Mouse (Mus musculus): ENCODE results near the gene Dpy19l1. TPM values are rescaled to one million over a fixed set of nuclear protein-coding genes. Genes with fewer than 3 reads are reported as not detected.

Dpy19l1 gene
- polyA plus RNA-seq, 1 experiment from 2014 or later = 4.6 TPM

DNA sequence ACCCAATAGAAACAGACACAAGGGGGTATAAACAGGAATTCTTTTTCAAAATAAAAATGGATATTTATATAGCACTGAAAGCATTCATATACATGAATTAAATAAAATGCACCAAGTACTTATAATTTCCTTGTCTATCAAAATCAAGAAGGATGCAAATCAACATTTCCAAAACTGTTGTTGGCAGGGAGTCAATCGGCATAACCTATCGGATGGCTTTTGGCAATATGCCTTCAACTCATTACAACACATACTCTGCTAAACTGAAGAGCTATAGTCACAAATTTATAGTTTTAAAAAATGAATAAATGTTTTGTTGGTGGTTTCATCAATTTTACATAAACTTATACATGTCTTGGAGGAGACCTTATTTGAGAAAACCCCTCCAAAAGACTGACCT, 25.7 kb downstream of the Dpy19l1 start:
- ATAC-seq = no peak
- H3K4me1 ChIP-seq (replicated peaks; ENCODE audit: control insufficient read depth, insufficient read depth, low read length) = no peaks in the 10 kb centered on the region
- no peaks in the 10 kb centered on the region for H3K9me3 ChIP-seq (ENCODE audit: control insufficient read depth)
- H3K9ac ChIP-seq (ENCODE audit: low read depth, low read length) = no peak overlapping the region
- no peaks in the 10 kb centered on the region for H3K36me3 ChIP-seq (ENCODE audit: control insufficient read depth, insufficient read depth)
- no peak overlapping the region for H3K4me3 ChIP-seq (ENCODE audit: low read depth, low read length)
- WGBS = 92% methylated on average over 2 of the region's 2 CpGs
- no peaks in the 10 kb centered on the region for H3K27me3 ChIP-seq (replicated peaks; ENCODE audit: control insufficient read depth, insufficient read depth, low read length)
- no peak overlapping the region for H3K27ac ChIP-seq (ENCODE audit: low read depth, low read length)
- no peak overlapping the region for H3K4me2 ChIP-seq (replicated peaks; ENCODE audit: low read depth)
- no peak for TF ChIP-seq CTCF (IDR thresholded peaks at IDR 0.05; ENCODE audit: low read depth)

- ATAC-seq = no peak
- TF ChIP-seq CTCF (IDR thresholded peaks at IDR 0.05; ENCODE audit: low read depth) = no peak
- Histone ChIP-seq H3K27me3 (replicated peaks; ENCODE audit: control insufficient read depth, insufficient read depth, low read length) (no peaks in the 10 kb centered on the region), H3K4me3 (ENCODE audit: low read depth, low read length) (no peak overlapping the region), H3K36me3 (ENCODE audit: control insufficient read depth, insufficient read depth) (no peaks in the 10 kb centered on the region), H3K4me1 (replicated peaks; ENCODE audit: control insufficient read depth, insufficient read depth, low read length) (no peaks in the 10 kb centered on the region), H3K4me2 (replicated peaks; ENCODE audit: low read depth) (no peak overlapping the region), H3K9me3 (ENCODE audit: control insufficient read depth) (no peaks in the 10 kb centered on the region), H3K27ac (ENCODE audit: low read depth, low read length) (no peak overlapping the region), H3K9ac (ENCODE audit: low read depth, low read length) (no peak overlapping the region)
- 81% methylated on average over 7 of the region's 7 CpGs for WGBS
Observed at GRCm38 (mm10) chr9:24473824-24474223, 29.1 kb downstream of the Dpy19l1 start.

DNA sequence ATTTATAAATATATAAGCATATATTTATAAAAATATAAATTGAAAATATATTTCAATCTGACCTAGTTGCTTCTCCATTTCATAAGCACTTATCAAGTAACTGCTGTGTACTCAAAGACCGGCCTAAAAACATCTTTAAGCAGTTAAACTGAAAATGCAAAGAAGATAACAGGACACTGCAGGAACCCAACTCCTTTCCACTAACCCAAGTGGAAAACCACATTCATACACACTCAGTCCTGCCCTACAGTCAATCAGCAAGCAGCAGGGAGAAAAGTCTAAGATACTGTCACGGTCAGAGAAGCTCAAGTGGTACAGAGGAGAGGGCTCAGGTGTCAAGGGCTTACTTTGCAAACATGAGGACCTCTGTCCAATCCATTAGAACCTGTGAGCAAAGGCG, 30.4 kb downstream of the Dpy19l1 start:
- ATAC-seq = no peak
- TF ChIP-seq CTCF (IDR thresholded peaks at IDR 0.05; ENCODE audit: low read depth) = no peak
- WGBS = 88% methylated on average over 3 of the region's 3 CpGs
- no peak overlapping the region for H3K27ac ChIP-seq (ENCODE audit: low read depth, low read length)
- no peak overlapping the region for H3K4me3 ChIP-seq (ENCODE audit: low read depth, low read length)
- H3K27me3 ChIP-seq (replicated peaks; ENCODE audit: control insufficient read depth, insufficient read depth, low read length) = no peaks in the 10 kb centered on the region
- no peak overlapping the region for H3K4me2 ChIP-seq (replicated peaks; ENCODE audit: low read depth)
- no peak overlapping the region for H3K9ac ChIP-seq (ENCODE audit: low read depth, low read length)
- H3K4me1 ChIP-seq (replicated peaks; ENCODE audit: control insufficient read depth, insufficient read depth, low read length) = no peaks in the 10 kb centered on the region
- H3K36me3 ChIP-seq (ENCODE audit: control insufficient read depth, insufficient read depth) = no peaks in the 10 kb centered on the region
- H3K9me3 ChIP-seq (ENCODE audit: control insufficient read depth) = no peaks in the 10 kb centered on the region

DNA sequence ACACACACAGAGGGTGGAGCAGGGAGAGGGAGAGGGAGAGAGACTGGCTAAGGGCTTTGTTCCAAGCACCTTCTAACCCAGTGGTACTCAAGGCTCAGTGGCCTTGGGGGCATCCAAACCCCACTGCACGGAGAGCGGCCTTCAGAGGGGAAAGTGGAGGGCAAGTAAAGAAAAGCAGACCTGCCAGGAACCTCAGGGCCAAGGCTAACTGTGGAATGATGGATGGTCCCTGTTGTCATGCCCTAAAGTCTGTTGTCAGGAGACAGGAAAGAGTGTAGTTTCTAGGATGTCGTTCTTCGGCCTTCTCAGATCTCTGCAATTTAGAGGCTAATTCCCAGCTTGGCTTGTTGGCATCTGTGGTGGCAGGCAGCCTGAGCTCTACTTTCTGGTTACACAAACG, 32.8 kb downstream of the Dpy19l1 start:
- 61% methylated on average over 5 of the region's 5 CpGs for WGBS
- H3K36me3 ChIP-seq (ENCODE audit: control insufficient read depth, insufficient read depth) = no peaks in the 10 kb centered on the region
- no peaks in the 10 kb centered on the region for H3K9me3 ChIP-seq (ENCODE audit: control insufficient read depth)
- no peak for ATAC-seq
- no peaks in the 10 kb centered on the region for H3K27me3 ChIP-seq (replicated peaks; ENCODE audit: control insufficient read depth, insufficient read depth, low read length)
- no peak for TF ChIP-seq CTCF (IDR thresholded peaks at IDR 0.05; ENCODE audit: low read depth)
- H3K27ac ChIP-seq (ENCODE audit: low read depth, low read length) = no peak overlapping the region
- no peak overlapping the region for H3K4me2 ChIP-seq (replicated peaks; ENCODE audit: low read depth)
- H3K9ac ChIP-seq (ENCODE audit: low read depth, low read length) = no peak overlapping the region
- H3K4me1 ChIP-seq (replicated peaks; ENCODE audit: control insufficient read depth, insufficient read depth, low read length) = no peaks in the 10 kb centered on the region
- H3K4me3 ChIP-seq (ENCODE audit: low read depth, low read length) = no peak overlapping the region

DNA sequence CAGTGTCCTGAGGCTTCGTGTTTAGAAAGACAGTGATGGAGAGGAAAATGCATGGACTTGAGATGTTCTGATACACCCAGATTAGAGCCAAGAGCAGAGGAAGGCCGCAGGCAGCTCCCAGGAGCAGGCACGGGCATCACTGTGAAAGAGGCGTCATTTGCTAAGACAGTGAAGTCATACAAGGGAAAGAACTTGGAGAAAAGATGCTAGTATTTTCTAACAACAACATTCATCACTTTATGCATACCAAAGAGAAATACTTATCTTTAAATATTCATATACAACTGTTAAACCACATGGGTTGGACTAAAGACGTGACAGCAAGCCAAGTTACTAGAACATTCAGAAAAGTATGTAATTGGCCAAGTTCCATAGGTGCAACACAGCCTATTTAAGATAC, 35.8 kb downstream of the Dpy19l1 start:
- Histone ChIP-seq H3K27me3 (replicated peaks; ENCODE audit: control insufficient read depth, insufficient read depth, low read length) (no peaks in the 10 kb centered on the region), H3K4me1 (replicated peaks; ENCODE audit: control insufficient read depth, insufficient read depth, low read length) (no peaks in the 10 kb centered on the region), H3K4me3 (ENCODE audit: low read depth, low read length) (no peak overlapping the region), H3K9me3 (ENCODE audit: control insufficient read depth) (no peaks in the 10 kb centered on the region), H3K9ac (ENCODE audit: low read depth, low read length) (no peak overlapping the region), H3K27ac (ENCODE audit: low read depth, low read length) (no peak overlapping the region), H3K4me2 (replicated peaks; ENCODE audit: low read depth) (no peak overlapping the region), H3K36me3 (ENCODE audit: control insufficient read depth, insufficient read depth) (no peaks in the 10 kb centered on the region)
- ATAC-seq = no peak
- TF ChIP-seq CTCF (IDR thresholded peaks at IDR 0.05; ENCODE audit: low read depth) = no peak
- 83% methylated on average over 5 of the region's 5 CpGs for WGBS

- H3K4me3 ChIP-seq (ENCODE audit: low read depth, low read length) = no peak overlapping the region
- WGBS = 100% methylated on average over 1 of the region's 1 CpGs
- ATAC-seq = no peak
Observed at GRCm38 (mm10) chr9:24466649-24467048, 36.3 kb downstream of the Dpy19l1 start.

GRCm38 (mm10) chr9:24461379-24461961, 41.5 kb downstream of the Dpy19l1 start:
- Histone ChIP-seq H3K36me3 (ENCODE audit: control insufficient read depth, insufficient read depth) (no peaks in the 10 kb centered on the region), H3K4me2 (replicated peaks; ENCODE audit: low read depth) (no peak overlapping the region), H3K4me3 (ENCODE audit: low read depth, low read length) (no peak overlapping the region), H3K27ac (ENCODE audit: low read depth, low read length) (no peak overlapping the region), H3K9me3 (ENCODE audit: control insufficient read depth) (no peaks in the 10 kb centered on the region), H3K9ac (ENCODE audit: low read depth, low read length) (no peak overlapping the region), H3K4me1 (replicated peaks; ENCODE audit: control insufficient read depth, insufficient read depth, low read length) (no peaks in the 10 kb centered on the region), H3K27me3 (replicated peaks; ENCODE audit: control insufficient read depth, insufficient read depth, low read length) (no peaks in the 10 kb centered on the region)
- TF ChIP-seq CTCF (IDR thresholded peaks at IDR 0.05; ENCODE audit: low read depth) = no peak
- WGBS = 83% methylated on average over 9 of the region's 9 CpGs
- ATAC-seq = no peak

More at GRCm38 (mm10) chr9:24466649-24467048, 36.3 kb downstream of the Dpy19l1 start:
- Histone ChIP-seq H3K4me1 (replicated peaks; ENCODE audit: control insufficient read depth, insufficient read depth, low read length) (no peaks in the 10 kb centered on the region), H3K4me2 (replicated peaks; ENCODE audit: low read depth) (no peak overlapping the region), H3K27me3 (replicated peaks; ENCODE audit: control insufficient read depth, insufficient read depth, low read length) (no peaks in the 10 kb centered on the region), H3K36me3 (ENCODE audit: control insufficient read depth, insufficient read depth) (no peaks in the 10 kb centered on the region), H3K27ac (ENCODE audit: low read depth, low read length) (no peak overlapping the region), H3K9me3 (ENCODE audit: control insufficient read depth) (no peaks in the 10 kb centered on the region), H3K9ac (ENCODE audit: low read depth, low read length) (no peak overlapping the region)
- TF ChIP-seq CTCF (IDR thresholded peaks at IDR 0.05; ENCODE audit: low read depth) = no peak
